Mouse (Mus musculus) MEL (cell line): ENCODE results near the gene Josd1.

Experiments
- CTCF ChIP-seq, 3 experiments: IDR thresholded peaks in 2 of 3; conservative IDR thresholded peaks in 1 of 3; 2 replicates each; pipeline ENCODE4 v1.5.1; 2011 to 2012; ENCODE audit warnings: low read length in 3 of 3, low read depth in 2 of 3, mild to moderate bottlenecking in 2 of 3, improper control_type of control experiment in 1 of 3, inconsistent platforms in 1 of 3, mixed read lengths in 1 of 3, moderate library complexity in 1 of 3; ENCODE audit not compliant: control insufficient read depth in 1 of 3, insufficient read depth in 1 of 3, poor library complexity in 1 of 3, severe bottlenecking in 1 of 3
- ELF1 ChIP-seq: IDR thresholded peaks from 2 replicates; pipeline ENCODE4 v1.6.1; 2014; ENCODE audit warnings: low read depth, mild to moderate bottlenecking, inconsistent platforms, low read length, improper control_type of control experiment, moderate library complexity
- EP300 ChIP-seq, 2 experiments: IDR thresholded peaks; 2 replicates each; pipeline ENCODE4 v1.6.1; 2011; ENCODE audit warnings: improper control_type of control experiment in 2 of 2, low read length in 2 of 2, low read depth in 1 of 2, mild to moderate bottlenecking in 1 of 2
- GATA1 ChIP-seq: IDR thresholded peaks from 2 replicates; pipeline ENCODE4 v1.6.1; 2011; ENCODE audit warnings: low read depth, low read length, improper control_type of control experiment
- MAX ChIP-seq: IDR thresholded peaks from 2 replicates; pipeline ENCODE4 v1.6.1; 2011; ENCODE audit warnings: low read length, improper control_type of control experiment
- MAZ ChIP-seq: IDR thresholded peaks from 2 replicates; pipeline ENCODE4 v1.6.1; 2012; ENCODE audit warnings: low read depth, mild to moderate bottlenecking, inconsistent platforms, low read length, improper control_type of control experiment
- NRF1 ChIP-seq: IDR thresholded peaks from 2 replicates; pipeline ENCODE4 v1.6.1; 2014; ENCODE audit warnings: low read depth, mild to moderate bottlenecking, inconsistent platforms, low read length, improper control_type of control experiment, moderate library complexity; ENCODE audit not compliant: poor library complexity, insufficient read depth, severe bottlenecking
- POLR2A ChIP-seq, 2 experiments: IDR thresholded peaks; 2 replicates each; pipeline ENCODE4 v1.6.1; 2011 to 2012; ENCODE audit warnings: low read length in 2 of 2, mild to moderate bottlenecking in 2 of 2, control low read depth in 1 of 2, improper control_type of control experiment in 1 of 2, low read depth in 1 of 2, moderate library complexity in 1 of 2; ENCODE audit not compliant: control insufficient read depth in 1 of 2, insufficient read depth in 1 of 2, poor library complexity in 1 of 2
- ZC3H11A ChIP-seq: IDR thresholded peaks from 2 replicates; pipeline ENCODE4 v1.6.1; 2012; ENCODE audit warnings: low read depth, mild to moderate bottlenecking, inconsistent platforms, low read length, improper control_type of control experiment

DNA sequence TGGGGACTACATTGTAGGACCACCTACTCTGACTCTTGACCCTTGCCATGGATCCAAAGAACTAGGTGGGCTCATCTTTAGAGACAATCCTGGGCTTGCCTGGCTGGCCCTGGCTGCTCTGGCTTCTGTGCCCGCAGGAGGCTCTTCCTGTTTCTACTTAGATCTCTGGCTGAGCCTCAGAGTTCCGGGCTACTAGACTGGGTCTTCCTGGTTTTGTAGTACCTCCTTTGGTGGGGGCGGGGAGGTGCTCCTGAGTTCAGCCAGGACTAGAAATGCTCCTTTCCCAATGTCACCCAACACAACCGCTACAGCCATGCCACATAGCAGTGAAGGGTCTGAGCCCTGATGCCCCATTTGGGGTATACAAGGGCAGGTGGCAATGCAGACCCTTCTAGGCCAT, 33.1 kb upstream of the Josd1 start:
- TF ChIP-seq ZC3H11A (no peak), GATA1 (no peak), POLR2A (IDR thresholded peaks at IDR 0.05; ENCODE audit: control insufficient read depth in 1 of 2, insufficient read depth in 1 of 2, low read depth in 1 of 2, low read length in 2 of 2, poor library complexity in 1 of 2) (no peak), MAZ (no peak), NRF1 (no peak), EP300 (IDR thresholded peaks at IDR 0.05; ENCODE audit: low read depth in 1 of 2, low read length in 2 of 2) (no peak), CTCF (IDR thresholded peaks at IDR 0.05 in 2 of 3, conservative IDR thresholded peaks at IDR 0.05 in 1 of 3; ENCODE audit: control insufficient read depth in 1 of 3, insufficient read depth in 1 of 3, low read depth in 2 of 3, low read length in 3 of 3, poor library complexity in 1 of 3, severe bottlenecking in 1 of 3) (no peak), ELF1 (no peak), MAX (no peak)
